Mouse (Mus musculus) ES-Bruce4 (cell line): ENCODE results near the gene Mrps27. TPM values are rescaled to one million over a fixed set of nuclear protein-coding genes. Genes with fewer than 3 reads are reported as not detected.
A peak's percentile ranks its signal among the peaks of the same experiment; 100 is the strongest.

Experiments
- H3K27ac ChIP-seq: 2 replicates; pipeline ENCODE4 v1.5.1; 2012; ENCODE audit warnings: low read length, inconsistent platforms; ENCODE audit not compliant: insufficient read depth
- H3K27me3 ChIP-seq: 2 replicates; pipeline ENCODE4 v1.6.1; 2012; ENCODE audit warnings: mild to moderate bottlenecking, low read length, inconsistent platforms; ENCODE audit not compliant: control insufficient read depth, poor library complexity, insufficient read depth, severe bottlenecking
- H3K36me3 ChIP-seq: 2 replicates; pipeline ENCODE4 v1.6.1; 2012; ENCODE audit warnings: inconsistent platforms, mild to moderate bottlenecking, low read length, moderate library complexity; ENCODE audit not compliant: control insufficient read depth, poor library complexity, insufficient read depth, severe bottlenecking
- H3K4me1 ChIP-seq: one replicate; pipeline ENCODE4 v1.8.1; 2011; ENCODE audit warnings: low read length; ENCODE audit not compliant: control insufficient read depth, insufficient read depth
- H3K4me3 ChIP-seq: 2 replicates; pipeline ENCODE4 v1.5.1; 2011; ENCODE audit warnings: low read depth, mild to moderate bottlenecking, low read length
- H3K9ac ChIP-seq: 2 replicates; pipeline ENCODE4 v1.6.1; 2012; ENCODE audit warnings: low read depth, mild to moderate bottlenecking, inconsistent platforms; ENCODE audit not compliant: poor library complexity, severe bottlenecking
- H3K9me3 ChIP-seq: replicated peaks from 2 replicates; pipeline ENCODE4 v1.6.1; 2012; ENCODE audit warnings: mild to moderate bottlenecking, low read length, inconsistent platforms; ENCODE audit not compliant: control insufficient read depth, poor library complexity, insufficient read depth, severe bottlenecking
- CTCF ChIP-seq: IDR thresholded peaks from one replicate; pipeline ENCODE4 v1.8.1; 2011; ENCODE audit warnings: low read depth, low read length
- EP300 ChIP-seq: IDR thresholded peaks from 2 replicates; pipeline ENCODE4 v1.6.1; 2011; ENCODE audit warnings: low read depth, low read length; ENCODE audit not compliant: insufficient read depth
- POLR2A ChIP-seq: IDR thresholded peaks from one replicate; pipeline ENCODE4 v1.8.1; 2011; ENCODE audit warnings: low read length; ENCODE audit not compliant: insufficient read depth
- polyA plus RNA-seq: library from polyadenylated mRNA; stranded (reverse); fragments of >200 nt; gene quantifications from 2 replicates; pipeline ENCODE4 v1.2.4, GENCODE M21; 2011; ENCODE audit warnings: low read depth; ENCODE audit not compliant: missing spikeins, insufficient read depth, insufficient read length

Gene Mrps27
- polyA plus RNA-seq, 1 experiment: 63.1 TPM

DNA sequence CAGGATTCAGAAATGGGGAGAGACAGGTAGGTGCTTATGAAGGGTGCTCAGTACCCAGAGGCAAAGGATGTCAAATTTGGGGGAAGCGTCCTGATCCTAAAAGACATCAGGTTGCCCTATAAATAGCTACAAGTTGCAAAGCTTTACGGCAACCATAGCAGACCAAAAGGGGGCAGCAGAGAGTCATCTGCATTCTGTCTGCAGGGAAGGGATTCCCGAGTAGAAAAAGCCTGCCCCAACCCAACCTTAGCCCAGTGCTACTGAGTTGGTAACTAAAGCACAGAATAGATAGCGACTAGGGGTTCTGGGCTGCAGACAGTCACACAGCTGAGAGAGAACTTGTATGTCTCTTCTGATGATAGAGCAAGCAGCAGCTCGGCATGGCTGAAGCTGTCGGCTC is 31.0 kb downstream of the Mrps27 start:
- no peaks in the 10 kb centered on the region for H3K9me3 ChIP-seq
- peaks cover 5% of the 10 kb centered on the region; the same call in 1 of the 2 replicates for H3K36me3 ChIP-seq
- H3K4me3 ChIP-seq: no peak overlapping the region
- H3K27me3 ChIP-seq: no peaks in the 10 kb centered on the region
- no peak overlapping the region for H3K9ac ChIP-seq
- H3K27ac ChIP-seq: no peak overlapping the region
- no peaks in the 10 kb centered on the region for H3K4me1 ChIP-seq
- TF ChIP-seq POLR2A (no peak), CTCF (peak; percentile 35)

- TF ChIP-seq CTCF (no peak), EP300 (no peak), POLR2A (no peak)
- H3K36me3 ChIP-seq: peaks cover 7% of the 10 kb centered on the region; the same call in 1 of the 2 replicates
- no peak overlapping the region for H3K9ac ChIP-seq
- H3K27me3 ChIP-seq: no peaks in the 10 kb centered on the region
- H3K27ac ChIP-seq: no peak overlapping the region
- no peak overlapping the region for H3K4me3 ChIP-seq
- no peaks in the 10 kb centered on the region for H3K9me3 ChIP-seq
- no peaks in the 10 kb centered on the region for H3K4me1 ChIP-seq
Observed at GRCm38 (mm10) chr13:99377055-99377454, 32.5 kb downstream of the Mrps27 start.

GRCm38 (mm10) chr13:99378223-99378622 is 33.6 kb downstream of the Mrps27 start:
- TF ChIP-seq EP300 (no peak), POLR2A (no peak), CTCF (no peak)
- Histone ChIP-seq H3K4me3 (no peak overlapping the region), H3K9me3 (no peaks in the 10 kb centered on the region)

DNA sequence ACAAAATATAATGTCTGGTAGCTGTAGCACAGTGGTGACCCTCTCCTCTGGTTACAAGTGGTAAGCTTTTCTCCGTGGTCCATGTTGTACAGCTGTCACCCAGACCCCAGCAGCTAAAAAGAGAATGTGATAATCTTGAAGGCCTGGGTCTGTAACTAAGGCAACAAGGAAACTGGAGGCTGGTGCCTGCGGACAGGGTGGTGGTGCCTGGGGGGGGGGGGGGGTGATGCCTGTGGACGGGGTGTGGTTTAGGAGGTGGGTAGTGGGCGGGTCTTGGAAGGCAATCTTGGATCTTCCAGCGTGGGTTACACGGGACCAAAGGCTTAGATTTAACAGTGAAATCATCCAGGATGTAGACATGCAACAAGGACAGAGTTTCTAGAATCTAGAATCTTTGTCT is 37.8 kb downstream of the Mrps27 start:
- H3K4me1 ChIP-seq: no peaks in the 10 kb centered on the region
- 0 out of 2 replicates have a peak, but pooled peaks cover 5% of the 10 kb centered on the region for H3K36me3 ChIP-seq
- no peaks in the 10 kb centered on the region for H3K9me3 ChIP-seq
- H3K27me3 ChIP-seq: no peaks in the 10 kb centered on the region
- no peak overlapping the region for H3K4me3 ChIP-seq
- TF ChIP-seq EP300 (no peak), POLR2A (no peak), CTCF (no peak)
- H3K9ac ChIP-seq: no peak overlapping the region
- H3K27ac ChIP-seq: no peak overlapping the region

More at GRCm38 (mm10) chr13:99378223-99378622, 33.6 kb downstream of the Mrps27 start:
- H3K27me3 ChIP-seq: no peaks in the 10 kb centered on the region
- no peak overlapping the region for H3K27ac ChIP-seq
- 0 out of 2 replicates have a peak, but pooled peaks cover 5% of the 10 kb centered on the region for H3K36me3 ChIP-seq
- no peak overlapping the region for H3K9ac ChIP-seq
- H3K4me1 ChIP-seq: no peaks in the 10 kb centered on the region

DNA sequence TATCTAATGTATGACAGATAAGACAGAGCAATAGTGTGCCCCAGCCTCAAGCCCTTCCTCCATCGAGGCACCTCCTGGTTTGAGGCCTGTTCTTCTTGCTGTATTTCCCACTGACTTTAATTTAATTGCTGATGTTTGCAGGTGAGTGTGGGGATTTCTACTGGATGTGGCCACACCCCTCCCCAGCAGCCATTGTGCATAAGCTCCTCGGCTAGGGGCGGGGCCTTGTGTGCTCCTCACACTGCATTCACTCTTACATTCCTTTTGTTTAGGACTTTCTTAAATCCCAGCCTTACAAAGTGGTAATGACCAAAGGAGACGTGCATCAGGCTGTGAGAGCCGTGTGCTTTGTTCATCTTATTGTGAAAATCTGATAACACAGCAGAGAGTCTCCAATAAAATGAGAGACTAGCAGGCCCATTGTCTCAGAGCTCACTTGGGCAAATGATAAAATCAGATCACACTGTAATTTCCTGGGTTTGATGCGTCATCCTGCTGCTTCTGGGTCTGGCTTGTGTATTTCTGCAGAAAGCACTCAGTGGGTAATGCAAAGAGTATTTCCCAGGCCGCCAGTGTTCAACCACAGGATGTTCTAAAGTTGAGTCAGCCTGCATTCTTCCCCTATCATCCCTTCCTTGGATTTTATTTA is 40.1 kb downstream of the Mrps27 start:
- TF ChIP-seq EP300 (no peak), CTCF (no peak), POLR2A (no peak)
- Histone ChIP-seq H3K9me3 (no peaks in the 10 kb centered on the region), H3K4me1 (no peaks in the 10 kb centered on the region), H3K9ac (no peak overlapping the region), H3K27me3 (no peaks in the 10 kb centered on the region), H3K36me3 (0 out of 2 replicates have a peak, but pooled peaks cover 2% of the 10 kb centered on the region), H3K4me3 (no peak overlapping the region), H3K27ac (no peak overlapping the region)

DNA sequence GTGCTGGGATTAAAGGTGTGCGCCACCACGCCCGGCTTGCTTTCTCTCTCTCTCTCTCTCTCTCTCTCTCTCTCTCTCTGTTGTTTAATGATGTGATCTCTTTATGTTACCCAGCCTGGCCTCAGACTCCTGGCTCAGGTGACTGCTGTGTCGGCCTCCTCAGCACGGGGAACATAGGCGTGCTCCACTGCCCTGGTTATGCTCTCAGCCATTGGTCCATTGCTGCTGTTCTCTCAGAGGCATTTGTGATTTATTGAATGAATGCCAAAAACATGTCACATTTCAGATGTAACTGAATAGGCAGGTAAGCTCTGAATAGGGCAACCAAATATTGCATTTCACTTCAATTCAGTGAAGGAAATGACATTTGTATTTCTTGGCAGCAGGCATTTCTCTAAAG is 41.3 kb downstream of the Mrps27 start:
- Histone ChIP-seq H3K9me3 (no peaks in the 10 kb centered on the region), H3K4me1 (no peaks in the 10 kb centered on the region), H3K9ac (no peak overlapping the region), H3K4me3 (no peak overlapping the region), H3K27me3 (no peaks in the 10 kb centered on the region), H3K36me3 (0 out of 2 replicates have a peak, but pooled peaks cover 2% of the 10 kb centered on the region), H3K27ac (no peak overlapping the region)
- TF ChIP-seq EP300 (no peak), POLR2A (no peak), CTCF (no peak)
